Comparison of ENCODE assay signal across 16 mouse cellular contexts in genomic region chr2:121017151-121017550, GRCm38 (mm10).
"Had no signal": no experiment of that assay in that cellular context is flagged by ENCODE, and none has a peak within 500 bp of the region (broad histone marks: within the 10 kb centered on the region; RNA-seq: fewer than 3 reads in every experiment).

No protein-coding gene starts in this region.

- H3K27me3 ChIP-seq: kidney, embryonic 15.5 days; lung, embryonic 15.5 days had no signal

- H3K4me3 ChIP-seq: kidney, embryonic 15.5 days; left cerebral cortex, adult 2 months; lung, embryonic 15.5 days had no signal

- H3K27ac ChIP-seq: kidney, embryonic 15.5 days; left cerebral cortex, adult 2 months; liver, embryonic 14.5 days; lung, embryonic 15.5 days; stomach, postnatal 0 days had no signal

- H3K9me3 ChIP-seq: kidney, embryonic 15.5 days; lung, embryonic 15.5 days had no signal

- H3K4me2 ChIP-seq: kidney, embryonic 15.5 days; lung, embryonic 15.5 days; midbrain, embryonic 11.5 days had no signal

- H3K4me1 ChIP-seq: kidney, embryonic 15.5 days; lung, embryonic 15.5 days had no signal

- DNase-seq: kidney, postnatal 10 days; kidney, postnatal 36 days; layer of hippocampus, postnatal 36 days; lung, adult 18-20 months; lung, postnatal 10 days; lung, postnatal 36 days; midbrain, embryonic 14.5 days; thymus, adult 2 months; thymus, postnatal 14 days; thymus, postnatal 4 days had no signal

- H3K9ac ChIP-seq: kidney, embryonic 15.5 days; liver, embryonic 14.5 days; lung, embryonic 15.5 days had no signal
